ENCODE assay signal across 12 mouse cellular contexts in the genomic region with DNA sequence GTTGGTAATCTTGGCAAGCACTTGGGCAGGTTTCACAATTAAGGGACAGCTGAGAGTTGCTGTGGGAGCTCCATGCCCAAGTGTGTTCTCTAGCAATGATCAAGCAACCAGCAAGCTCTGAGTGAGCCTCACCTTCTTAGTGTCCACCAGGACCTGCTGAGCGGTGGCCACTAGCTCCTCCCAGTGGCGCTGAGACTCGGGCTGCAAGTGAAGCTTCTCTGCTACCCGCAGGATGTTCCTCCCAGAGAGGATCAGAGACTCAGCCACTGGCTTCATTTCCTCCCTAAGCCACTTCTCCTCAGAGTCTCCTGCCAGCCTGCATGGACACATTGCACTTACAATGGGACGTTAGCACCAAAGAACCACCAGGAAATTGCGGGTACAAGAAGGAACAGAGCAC. TPM values are rescaled to one million over a fixed set of nuclear protein-coding genes. Genes with fewer than 3 reads are reported as not detected.
DNase-seq lines count a peak whose midpoint lies in the region; ATAC-seq and TF ChIP-seq lines count a peak whose summit lies in the region.
"Had no signal": no experiment of that assay in that cellular context is flagged by ENCODE, and none has a peak within 500 bp of the region (broad histone marks: within the 10 kb centered on the region; RNA-seq: fewer than 3 reads in every experiment).

No protein-coding gene starts in this region.

- no peak for DNase-seq in cerebellum, adult 2 months
- DNase-seq in cerebellum, adult 9-10 months, result no peak
- DNase-seq in liver, result peak; percentile 30
- DNase-seq in lung, postnatal 14 days, result peak; percentile 28
- DNase-seq in thymus, postnatal 36 days, result peak; percentile 23 to 42
- DNase-seq in forebrain, embryonic 11.5 days (ENCODE audit: low spot score), result no peak
- no peak for DNase-seq in neural tube, embryonic 10.5 days (ENCODE audit: extremely low spot score, low spot score)
- DNase-seq: midbrain, embryonic 14.5 days had no signal

- H3K36me3 ChIP-seq in liver, embryonic 12.5 days, result no peaks in the 10 kb centered on the region
- no peaks in the 10 kb centered on the region for H3K36me3 ChIP-seq in forebrain, embryonic 11.5 days (ENCODE audit: control insufficient read depth, insufficient read depth, low read length)
- H3K36me3 ChIP-seq: forebrain, embryonic 10.5 days; heart, embryonic 13.5 days had no signal

- no peaks in the 10 kb centered on the region for H3K27me3 ChIP-seq in cerebellum, adult 2 months (ENCODE audit: control insufficient read depth, insufficient read depth, low read length)
- peaks cover 65% of the 10 kb centered on the region for H3K27me3 ChIP-seq in liver, embryonic 12.5 days (replicated peaks)
- peaks cover 21% of the 10 kb centered on the region for H3K27me3 ChIP-seq in forebrain, embryonic 11.5 days (ENCODE audit: control insufficient read depth, insufficient read depth, low read length)

- H3K9ac ChIP-seq in liver, embryonic 12.5 days, result no peak overlapping the region
- H3K9ac ChIP-seq in forebrain, embryonic 11.5 days (ENCODE audit: low read length), result no peak overlapping the region
- H3K9ac ChIP-seq: heart, embryonic 13.5 days had no signal

- H3K27ac ChIP-seq in cerebellum, adult 2 months (ENCODE audit: insufficient read depth, low read length), result no peak overlapping the region
- no peak overlapping the region for H3K27ac ChIP-seq in liver, embryonic 12.5 days
- no peak overlapping the region for H3K27ac ChIP-seq in forebrain, embryonic 11.5 days (ENCODE audit: low read depth, low read length)
- H3K27ac ChIP-seq: forebrain, embryonic 10.5 days; heart, embryonic 13.5 days had no signal

- 47% methylated on average over 6 of the region's 6 CpGs for WGBS in cerebellum, adult 2 months
- WGBS in liver, embryonic 12.5 days (ENCODE audit: insufficient replicate concordance), result 9% methylated on average over 6 of the region's 6 CpGs
- 41% methylated on average over 6 of the region's 6 CpGs for WGBS in forebrain, embryonic 11.5 days

- H3K4me1 ChIP-seq in cerebellum, adult 2 months (ENCODE audit: control insufficient read depth, insufficient read depth, low read length), result no peaks in the 10 kb centered on the region
- peaks cover 10% of the 10 kb centered on the region; the same call in 1 of the 2 replicates for H3K4me1 ChIP-seq in liver, embryonic 12.5 days
- peaks cover 7% of the 10 kb centered on the region; the same call in 1 of the 2 replicates for H3K4me1 ChIP-seq in forebrain, embryonic 11.5 days (replicated peaks; ENCODE audit: control insufficient read depth, insufficient read depth, low read length)

- ATAC-seq in liver, embryonic 12.5 days, result no peak
- no peak for ATAC-seq in forebrain, embryonic 11.5 days (replicated peaks; ENCODE audit: low FRiP score)

- H3K4me3 ChIP-seq in cerebellum, adult 2 months (replicated peaks; ENCODE audit: insufficient read depth, low read depth, low read length), result no peak overlapping the region
- H3K4me3 ChIP-seq in liver, embryonic 12.5 days, result no peak overlapping the region
- no peak overlapping the region for H3K4me3 ChIP-seq in forebrain, embryonic 11.5 days (ENCODE audit: low read depth, low read length)
- H3K4me3 ChIP-seq: forebrain, embryonic 10.5 days; heart, embryonic 13.5 days had no signal

- no peaks in the 10 kb centered on the region for H3K9me3 ChIP-seq in liver, embryonic 12.5 days (replicated peaks)
- no peaks in the 10 kb centered on the region for H3K9me3 ChIP-seq in forebrain, embryonic 11.5 days (ENCODE audit: control insufficient read depth, low read length)
- H3K9me3 ChIP-seq: forebrain, embryonic 10.5 days; heart, embryonic 13.5 days had no signal

- 0 out of 2 replicates have a peak, but pooled peaks have one; percentile 4 for TF ChIP-seq CTCF in cerebellum, adult 2 months (IDR thresholded peaks at IDR 0.05; ENCODE audit: borderline replicate concordance, insufficient read depth, low read depth, low read length)

- TF ChIP-seq POLR2A in cerebellum, adult 2 months (IDR thresholded peaks at IDR 0.05; ENCODE audit: borderline replicate concordance, insufficient read depth, low read length), result no peak

- no peak overlapping the region for H3K4me2 ChIP-seq in liver, embryonic 12.5 days
- H3K4me2 ChIP-seq in forebrain, embryonic 11.5 days (ENCODE audit: low read depth, low read length, severe bottlenecking), result no peak overlapping the region
- H3K4me2 ChIP-seq: heart, embryonic 13.5 days had no signal

RNA-seq across cellular contexts. Expression of a gene that starts 7.4 kb away (rescaled TPM):
- polyA plus RNA-seq in cerebellum, adult 2 months (2012; rRNA removed), result 0.27 and 0.36 TPM in 2 replicates
- polyA plus RNA-seq in liver, embryonic 12.5 days (2016; fragmentation: Nextera tagmentation; extraction: Ambion mirVana), result 0.02 TPM in 1 of 2 replicates, not detected in the other
- polyA plus RNA-seq in forebrain, embryonic 11.5 days (2014; fragmentation: Nextera tagmentation; extraction: Ambion mirVana), result 0.05 and 0.08 TPM in 2 replicates
- polyA plus RNA-seq: limb, embryonic 11.5 days had no signal

RNA-seq across cellular contexts. Expression of a gene that starts 25.2 kb away (rescaled TPM):
- 23.3 and 23.5 TPM in 2 replicates for polyA plus RNA-seq in cerebellum, adult 2 months (2012; rRNA removed)
- polyA plus RNA-seq in liver, embryonic 12.5 days (2016; fragmentation: Nextera tagmentation; extraction: Ambion mirVana), result 2.6 and 3.2 TPM in 2 replicates
- 16.7 and 16.8 TPM in 2 replicates for polyA plus RNA-seq in forebrain, embryonic 11.5 days (2014; fragmentation: Nextera tagmentation; extraction: Ambion mirVana)

Comparison
In these comparisons a context has a peak if more than half of its experiments do, and no peak if none do; other contexts are left out.
1. DNase-seq: peak in liver (single experiment), lung, postnatal 14 days (single experiment) and thymus, postnatal 36 days (2 of 2); none in cerebellum, adult 2 months (0 of 2), cerebellum, adult 9-10 months (single experiment), forebrain, embryonic 11.5 days (single experiment) and neural tube, embryonic 10.5 days (single experiment).